9 mouse cellular contexts compared by ENCODE assay signal in genomic region chr17:79110936-79111348, GRCm38 (mm10). TPM values are rescaled to one million over a fixed set of nuclear protein-coding genes. Genes with fewer than 3 reads are reported as not detected.
DNase-seq lines count a peak whose midpoint lies in the region; ATAC-seq and TF ChIP-seq lines count a peak whose summit lies in the region.
"Had no signal": no experiment of that assay in that cellular context is flagged by ENCODE, and none has a peak within 500 bp of the region (broad histone marks: within the 10 kb centered on the region; RNA-seq: fewer than 3 reads in every experiment).

No protein-coding gene starts in this region.

- peak; percentile 84 for ATAC-seq in frontal cortex, adult (ENCODE audit: low TSS enrichment)
- 0 out of 2 replicates have a peak, but pooled peaks have one; percentile 41 for ATAC-seq in limb, embryonic 14.5 days (ENCODE audit: low FRiP score, low read depth)
- peak; percentile 76 for ATAC-seq in neural tube, embryonic 12.5 days (ENCODE audit: low FRiP score, low read depth)
- ATAC-seq in erythroid progenitor cell, adult 5-6 weeks (replicated peaks; ENCODE audit: low FRiP score, poor library complexity, severe bottlenecking) = no peak

- H3K36me3 ChIP-seq in ES-E14 (ENCODE audit: control insufficient read depth, insufficient read depth, low read length, poor library complexity, severe bottlenecking) = no peaks in the 10 kb centered on the region
- no peaks in the 10 kb centered on the region for H3K36me3 ChIP-seq in limb, embryonic 14.5 days (ENCODE audit: control insufficient read depth, insufficient read depth, low read length)
- no peaks in the 10 kb centered on the region for H3K36me3 ChIP-seq in neural tube, embryonic 12.5 days
- H3K36me3 ChIP-seq: heart, embryonic 13.5 days had no signal

- H3K27me3 ChIP-seq in limb, embryonic 14.5 days (ENCODE audit: control insufficient read depth, insufficient read depth, low read length) = no peaks in the 10 kb centered on the region
- H3K27me3 ChIP-seq in neural tube, embryonic 12.5 days (replicated peaks) = no peaks in the 10 kb centered on the region
- H3K27me3 ChIP-seq: heart, embryonic 13.5 days had no signal

- H3K4me3 ChIP-seq in ES-E14 (ENCODE audit: insufficient read depth in 1 of 2, low read depth in 1 of 2, low read length in 2 of 2, poor library complexity in 1 of 2, severe bottlenecking in 1 of 2) = no peak overlapping the region
- no peak overlapping the region for H3K4me3 ChIP-seq in limb, embryonic 14.5 days (replicated peaks; ENCODE audit: low read length)
- H3K4me3 ChIP-seq in neural tube, embryonic 12.5 days = no peak overlapping the region
- H3K4me3 ChIP-seq: heart, embryonic 13.5 days had no signal

- no peak overlapping the region for H3K27ac ChIP-seq in ES-E14 (ENCODE audit: insufficient read depth, low read depth, low read length, poor library complexity, severe bottlenecking)
- H3K27ac ChIP-seq in limb, embryonic 14.5 days (replicated peaks; ENCODE audit: low read depth, low read length) = no peak overlapping the region
- no peak overlapping the region for H3K27ac ChIP-seq in neural tube, embryonic 12.5 days
- H3K27ac ChIP-seq: heart, embryonic 13.5 days had no signal

- 27% methylated on average over 5 of the region's 5 CpGs for WGBS in limb, embryonic 14.5 days
- WGBS in neural tube, embryonic 12.5 days = 29% methylated on average over 5 of the region's 5 CpGs

- no peak overlapping the region for H3K4me2 ChIP-seq in limb, embryonic 14.5 days (replicated peaks; ENCODE audit: low read depth, low read length, severe bottlenecking)
- no peak overlapping the region for H3K4me2 ChIP-seq in neural tube, embryonic 12.5 days (replicated peaks)
- H3K4me2 ChIP-seq: heart, embryonic 13.5 days had no signal

- H3K9ac ChIP-seq in ES-E14 (ENCODE audit: insufficient read depth, low read depth, low read length, poor library complexity, severe bottlenecking) = no peak overlapping the region
- H3K9ac ChIP-seq in limb, embryonic 14.5 days (ENCODE audit: low read depth, low read length, severe bottlenecking) = no peak overlapping the region
- H3K9ac ChIP-seq in neural tube, embryonic 12.5 days = no peak overlapping the region
- H3K9ac ChIP-seq: heart, embryonic 13.5 days had no signal

- H3K4me1 ChIP-seq in ES-E14 (ENCODE audit: control insufficient read depth in 2 of 2, insufficient read depth in 2 of 2, low read length in 2 of 2, poor library complexity in 1 of 2) = no peaks in the 10 kb centered on the region
- H3K4me1 ChIP-seq in limb, embryonic 14.5 days (ENCODE audit: control insufficient read depth, insufficient read depth, low read length) = no peaks in the 10 kb centered on the region
- H3K4me1 ChIP-seq in neural tube, embryonic 12.5 days = no peaks in the 10 kb centered on the region
- H3K4me1 ChIP-seq: heart, embryonic 13.5 days had no signal

- H3K9me3 ChIP-seq in ES-E14 (ENCODE audit: control insufficient read depth, insufficient read depth, low read depth, low read length) = no peaks in the 10 kb centered on the region
- no peaks in the 10 kb centered on the region for H3K9me3 ChIP-seq in limb, embryonic 14.5 days (ENCODE audit: control insufficient read depth, low read length)
- H3K9me3 ChIP-seq in neural tube, embryonic 12.5 days = no peaks in the 10 kb centered on the region
- H3K9me3 ChIP-seq: heart, embryonic 13.5 days had no signal

- no peak for TF ChIP-seq POLR2A in limb, embryonic 14.5 days (IDR thresholded peaks at IDR 0.05; ENCODE audit: borderline replicate concordance, extremely low read depth, insufficient read depth, insufficient read length)

- in situ Hi-C loops in ES-E14 (cut with MboI; ENCODE audit: low sequenced_read_pairs in 2 of 2, unreplicated experiment in 2 of 2) = loop anchor here (10.0 to 25.0 kb wide), 2 partner anchors 464 to 726 kb away; no protein-coding TSS in a partner anchor

- DNase-seq in 416B (ENCODE audit: low read depth) (peak; percentile 58), ES-E14 (ENCODE audit: low read depth, low spot score) (peak; percentile 31)
- DNase-seq in cerebellum, adult 18-20 months = peak; percentile 47 to 49
- DNase-seq in kidney, adult 9 months = peak; percentile 63
- DNase-seq in limb, embryonic 14.5 days (ENCODE audit: low spot score) = peak; percentile 79

TF ChIP-seq in ES-E14, 5 proteins besides CTCF, POLR2A, EP300 and RAD21:
- TF ChIP-seq ZNF384 (IDR thresholded peaks at IDR 0.05; ENCODE audit: low read depth, low read length) (no peak), ZC3H11A (IDR thresholded peaks at IDR 0.05; ENCODE audit: borderline replicate concordance, low read depth, low read length) (peak; percentile 98), HCFC1 (IDR thresholded peaks at IDR 0.05; ENCODE audit: borderline replicate concordance, insufficient read depth, low read length) (no peak)

RNA-seq across cellular contexts. Expression of gene Qpct, which starts 59.2 kb away (rescaled TPM):
- total RNA-seq in ES-E14 (2012; rRNA removed) = 2.2 and 3.0 TPM in 2 replicates
- 5.1 and 5.9 TPM in 2 replicates for polyA plus RNA-seq in limb, embryonic 14.5 days (2012; rRNA removed)
- polyA plus RNA-seq in limb, embryonic 14.5 days (2014; fragmentation: Nextera tagmentation; extraction: Ambion mirVana) = 8.6 and 8.8 TPM in 2 replicates
- polyA plus RNA-seq in neural tube, embryonic 12.5 days (2016; fragmentation: Nextera tagmentation; extraction: Ambion mirVana) = 8.2 and 9.2 TPM in 2 replicates
- total RNA-seq in erythroid progenitor cell, adult 5-6 weeks (2015; ENCODE audit: low replicate concordance) = 1.8 TPM in 1 of 2 replicates, not detected in the other
- 0.77 TPM in 1 of 2 replicates, not detected in the other for total RNA-seq in erythroid progenitor cell, adult 5-6 weeks (2017; ENCODE audit: low replicate concordance)
